In the genomic region with DNA sequence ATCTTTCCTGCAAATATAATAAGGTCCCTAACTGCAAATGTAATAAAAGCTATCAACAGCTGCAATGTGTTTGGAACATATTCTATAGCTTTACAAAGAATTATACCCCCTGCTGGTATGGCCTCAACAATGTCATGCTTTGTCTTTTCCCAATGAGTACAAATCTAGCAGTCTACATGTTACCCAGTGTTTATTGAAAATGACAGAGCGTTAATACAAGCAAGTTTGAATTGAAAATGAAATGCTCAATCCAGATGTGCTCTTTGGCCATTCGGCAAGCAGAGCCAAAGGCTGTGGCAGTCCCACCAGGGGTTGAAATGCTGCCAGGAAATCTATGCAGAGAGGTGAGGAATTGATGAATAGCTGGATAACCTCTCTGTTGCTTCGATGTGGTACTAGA, we compare ENCODE assay signal across 15 mouse cellular contexts.
"Had no signal": no experiment of that assay in that cellular context is flagged by ENCODE, and none has a peak within 500 bp of the region (broad histone marks: within the 10 kb centered on the region; RNA-seq: fewer than 3 reads in every experiment).

No protein-coding gene starts in this region.

- DNase-seq: kidney, adult 8-10 months; kidney, postnatal 36 days; layer of hippocampus, adult 9-11 months; layer of hippocampus, postnatal 36 days; liver; lung, adult 2 months; right cerebral cortex, adult 18-20 months; right cerebral cortex, postnatal 25 days; thymus, postnatal 4 days had no signal

- H3K9ac ChIP-seq: intestine, embryonic 15.5 days; liver, embryonic 14.5 days; midbrain, embryonic 12.5 days; neural tube, embryonic 13.5 days had no signal

- H3K9me3 ChIP-seq: intestine, embryonic 15.5 days; midbrain, embryonic 12.5 days; neural tube, embryonic 13.5 days had no signal

- ATAC-seq: hindbrain, postnatal 0 days; intestine, embryonic 15.5 days had no signal

- H3K4me2 ChIP-seq: intestine, embryonic 15.5 days; midbrain, embryonic 12.5 days; neural tube, embryonic 13.5 days had no signal

- H3K27ac ChIP-seq: hindbrain, postnatal 0 days; intestine, embryonic 15.5 days; liver, embryonic 14.5 days; midbrain, embryonic 12.5 days; neural tube, embryonic 13.5 days; stomach, postnatal 0 days had no signal

- H3K36me3 ChIP-seq: intestine, embryonic 15.5 days; midbrain, embryonic 12.5 days; neural tube, embryonic 13.5 days had no signal

- H3K4me3 ChIP-seq: intestine, embryonic 15.5 days; midbrain, embryonic 12.5 days; neural tube, embryonic 13.5 days had no signal

- H3K27me3 ChIP-seq: intestine, embryonic 15.5 days; midbrain, embryonic 12.5 days; neural tube, embryonic 13.5 days had no signal

- H3K4me1 ChIP-seq: intestine, embryonic 15.5 days; midbrain, embryonic 12.5 days; neural tube, embryonic 13.5 days had no signal
